Comparison of ENCODE assay signal across 8 mouse cellular contexts in genomic region chr9:122084175-122084574, GRCm38 (mm10). TPM values are rescaled to one million over a fixed set of nuclear protein-coding genes. Genes with fewer than 3 reads are reported as not detected.
A peak's percentile ranks its signal among the peaks of the same experiment; 100 is the strongest.
DNase-seq lines count a peak whose midpoint lies in the region; ATAC-seq lines count a peak whose summit lies in the region.

No protein-coding gene starts in this region.

- no peak overlapping the region for H3K9ac ChIP-seq in lung, embryonic 15.5 days

- no peaks in the 10 kb centered on the region for H3K36me3 ChIP-seq in lung, embryonic 15.5 days

- H3K4me2 ChIP-seq in lung, embryonic 15.5 days = peak overlapping the region; percentile 13; the same call in 1 of the 2 replicates

- peak overlapping the region; percentile 96 for H3K27ac ChIP-seq in brown adipose tissue, adult 24 weeks (replicated peaks; ENCODE audit: low read depth, low read length)
- peak overlapping the region; percentile 95 for H3K27ac ChIP-seq in lung, embryonic 15.5 days

- no peaks in the 10 kb centered on the region for H3K27me3 ChIP-seq in lung, embryonic 15.5 days

- WGBS in lung, embryonic 15.5 days = 2% methylated on average over 4 of the region's 4 CpGs

- H3K9me3 ChIP-seq in lung, embryonic 15.5 days = no peaks in the 10 kb centered on the region

- peaks cover 40% of the 10 kb centered on the region for H3K4me1 ChIP-seq in brown adipose tissue, adult 24 weeks (ENCODE audit: control insufficient read depth, insufficient read depth, insufficient read length, low read length)
- peaks cover 42% of the 10 kb centered on the region for H3K4me1 ChIP-seq in lung, embryonic 15.5 days

- no peak overlapping the region for H3K4me3 ChIP-seq in brown adipose tissue, adult 24 weeks (ENCODE audit: insufficient read depth, low read depth, low read length)
- no peak overlapping the region for H3K4me3 ChIP-seq in lung, embryonic 15.5 days

- peak; percentile 82 for ATAC-seq in lung, embryonic 15.5 days (ENCODE audit: borderline replicate concordance, extremely low read depth, low FRiP score, low TSS enrichment)

- peak; percentile 80 to 87 for DNase-seq in adrenal gland, adult (ENCODE audit: inconsistent age in 2 of 2, low spot score in 1 of 2)
- no peak for DNase-seq in adrenal gland, postnatal 4 days (ENCODE audit: low spot score in 2 of 2)
- peak; percentile 69 for DNase-seq in heart, postnatal 4 days
- no peak for DNase-seq in layer of hippocampus, adult 18-20 months (ENCODE audit: low spot score in 2 of 2)
- DNase-seq in right cerebral cortex, adult 18-20 months = no peak
- no peak for DNase-seq in layer of hippocampus, postnatal 25 days (ENCODE audit: extremely low spot score in 1 of 2, low spot score in 1 of 2)

RNA-seq across cellular contexts. Expression of gene Snrk, which starts 32.9 kb away (rescaled TPM):
- 100 to 1,000 TPM; 168 to 184 TPM for total RNA-seq in adrenal gland, postnatal 4 days (2021)
- 78.1 and 111 TPM in 2 replicates for polyA plus RNA-seq in brown adipose tissue, adult 24 weeks (2012; ENCODE audit: insufficient read depth, insufficient read length, missing spikeins)
- 10 to 100 TPM; 77.8 to 78.7 TPM for total RNA-seq in heart, postnatal 4 days (2021)
- 81.2 and 83.3 TPM in 2 replicates for polyA plus RNA-seq in lung, embryonic 15.5 days (2015; fragmentation: Nextera tagmentation; extraction: Ambion mirVana)
- 100 to 1,000 TPM; 105 to 116 TPM for total RNA-seq in layer of hippocampus, adult 18-20 months (2021)
- total RNA-seq in layer of hippocampus, postnatal 25 days (2021) = 100 to 1,000 TPM; 100 to 108 TPM

Comparison
In these comparisons a context has a peak if more than half of its experiments do, and no peak if none do; other contexts are left out.
1. DNase-seq: peak in adrenal gland, adult (2 of 2) and heart, postnatal 4 days (single experiment); none in adrenal gland, postnatal 4 days (0 of 2), layer of hippocampus, adult 18-20 months (0 of 2), right cerebral cortex, adult 18-20 months (single experiment) and layer of hippocampus, postnatal 25 days (0 of 2).